Mouse (Mus musculus): ENCODE data around the gene Atp13a3. TPM values are rescaled to one million over a fixed set of nuclear protein-coding genes. Genes with fewer than 3 reads are reported as not detected.

The Atp13a3 gene
- polyA plus RNA-seq, 1 experiment from 2014 or later = 13.3 TPM

- Histone ChIP-seq H3K4me2 (ENCODE audit: low read depth, low read length) (peak overlapping the region; percentile 92), H3K27me3 (ENCODE audit: control insufficient read depth, insufficient read depth, low read length) (no peaks in the 10 kb centered on the region), H3K4me1 (ENCODE audit: control insufficient read depth, insufficient read depth, low read length) (peaks cover 3% of the 10 kb centered on the region; the same call in 1 of the 2 replicates), H3K9ac (replicated peaks; ENCODE audit: low read length) (peak overlapping the region; percentile 88), H3K9me3 (replicated peaks; ENCODE audit: control insufficient read depth, low read length) (no peaks in the 10 kb centered on the region), H3K27ac (replicated peaks; ENCODE audit: low read depth, low read length) (no peak overlapping the region), H3K4me3 (ENCODE audit: low read depth, low read length) (peak overlapping the region; percentile 94), H3K36me3 (replicated peaks; ENCODE audit: control insufficient read depth, insufficient read depth, low read depth, low read length) (no peaks in the 10 kb centered on the region; the same call in 1 of the 2 replicates)
- 5% methylated on average over 17 of the region's 17 CpGs for WGBS
- ATAC-seq (replicated peaks; ENCODE audit: insufficient number of reproducible peaks, low FRiP score, low TSS enrichment, low read depth) = 0 out of 2 replicates have a peak, but pooled peaks have one; percentile 1
- peak; percentile 63 for DNase-seq (ENCODE audit: low spot score)
Observed at GRCm38 (mm10) chr16:30389210-30389684, 16.5 kb downstream of the Atp13a3 start.

- no peaks in the 10 kb centered on the region; the same call in 1 of the 2 replicates for H3K36me3 ChIP-seq (replicated peaks; ENCODE audit: control insufficient read depth, insufficient read depth, low read depth, low read length)
- DNase-seq (ENCODE audit: low spot score) = peak; percentile 97
- peak overlapping the region; percentile 28; the same call in 1 of the 2 replicates for H3K27ac ChIP-seq (replicated peaks; ENCODE audit: low read depth, low read length)
- H3K4me3 ChIP-seq (ENCODE audit: low read depth, low read length) = peak overlapping the region; percentile 94
- peak; percentile 76 for ATAC-seq (replicated peaks; ENCODE audit: insufficient number of reproducible peaks, low FRiP score, low TSS enrichment, low read depth)
- 0% methylated on average over 37 of the region's 76 CpGs for WGBS
- H3K4me2 ChIP-seq (ENCODE audit: low read depth, low read length) = peak overlapping the region; percentile 92
- peaks cover 3% of the 10 kb centered on the region; the same call in 1 of the 2 replicates for H3K4me1 ChIP-seq (ENCODE audit: control insufficient read depth, insufficient read depth, low read length)
- no peaks in the 10 kb centered on the region for H3K9me3 ChIP-seq (replicated peaks; ENCODE audit: control insufficient read depth, low read length)
- no peaks in the 10 kb centered on the region for H3K27me3 ChIP-seq (ENCODE audit: control insufficient read depth, insufficient read depth, low read length)
- peak overlapping the region; percentile 88 for H3K9ac ChIP-seq (replicated peaks; ENCODE audit: low read length)
Observed at GRCm38 (mm10) chr16:30388522-30389209, 17.1 kb downstream of the Atp13a3 start.

DNA sequence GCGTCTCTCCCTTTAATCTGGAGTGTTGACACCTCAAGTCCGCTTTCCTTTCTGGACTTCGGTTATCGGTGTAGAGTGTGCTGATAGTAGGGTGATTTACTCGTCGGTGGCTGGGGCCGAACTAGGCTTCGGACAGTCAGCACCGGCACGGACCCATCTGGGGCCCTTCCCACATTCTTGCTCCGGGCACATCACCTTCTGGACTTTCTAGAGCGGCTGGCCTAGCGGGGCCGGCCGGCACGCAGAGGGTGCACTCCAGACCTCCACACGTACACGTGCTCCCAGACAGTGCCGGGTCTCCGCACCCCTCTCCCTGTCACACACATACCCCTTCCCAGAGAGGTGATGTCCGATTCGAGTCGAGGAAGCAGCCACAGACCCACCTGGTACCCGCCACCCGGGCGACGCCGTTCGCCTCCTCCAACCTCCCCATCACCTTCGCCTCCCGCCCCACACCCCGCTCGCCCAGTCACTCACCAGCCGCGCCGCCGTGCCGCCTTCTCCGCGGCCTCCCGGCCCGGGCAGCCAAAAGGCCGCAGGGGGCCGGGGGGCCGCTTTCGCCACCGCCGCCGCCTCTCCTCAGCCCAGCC lies 17.8 kb downstream of the Atp13a3 start:
- ATAC-seq (replicated peaks; ENCODE audit: insufficient number of reproducible peaks, low FRiP score, low TSS enrichment, low read depth) (peak; percentile 84), DNase-seq (ENCODE audit: low spot score) (peak; percentile 19)
- Histone ChIP-seq H3K4me2 (ENCODE audit: low read depth, low read length) (peak overlapping the region; percentile 92), H3K36me3 (replicated peaks; ENCODE audit: control insufficient read depth, insufficient read depth, low read depth, low read length) (no peaks in the 10 kb centered on the region; the same call in 1 of the 2 replicates), H3K4me1 (ENCODE audit: control insufficient read depth, insufficient read depth, low read length) (peaks cover 3% of the 10 kb centered on the region; the same call in 1 of the 2 replicates), H3K4me3 (ENCODE audit: low read depth, low read length) (peak overlapping the region; percentile 94), H3K27me3 (ENCODE audit: control insufficient read depth, insufficient read depth, low read length) (no peaks in the 10 kb centered on the region), H3K27ac (replicated peaks; ENCODE audit: low read depth, low read length) (peak overlapping the region; percentile 28; the same call in 1 of the 2 replicates), H3K9me3 (replicated peaks; ENCODE audit: control insufficient read depth, low read length) (no peaks in the 10 kb centered on the region), H3K9ac (replicated peaks; ENCODE audit: low read length) (peak overlapping the region; percentile 88)
- under 1% methylated on average over 47 of the region's 49 CpGs for WGBS

GRCm38 (mm10) chr16:30386911-30387439 lies 18.8 kb downstream of the Atp13a3 start:
- no peaks in the 10 kb centered on the region for H3K9me3 ChIP-seq (replicated peaks; ENCODE audit: control insufficient read depth, low read length)
- peak overlapping the region; percentile 92 for H3K4me2 ChIP-seq (ENCODE audit: low read depth, low read length)
- no peaks in the 10 kb centered on the region; the same call in 1 of the 2 replicates for H3K36me3 ChIP-seq (replicated peaks; ENCODE audit: control insufficient read depth, insufficient read depth, low read depth, low read length)
- peaks cover 3% of the 10 kb centered on the region; the same call in 1 of the 2 replicates for H3K4me1 ChIP-seq (ENCODE audit: control insufficient read depth, insufficient read depth, low read length)
- ATAC-seq (replicated peaks; ENCODE audit: insufficient number of reproducible peaks, low FRiP score, low TSS enrichment, low read depth) = no peak
- no peak overlapping the region for H3K27ac ChIP-seq (replicated peaks; ENCODE audit: low read depth, low read length)
- no peaks in the 10 kb centered on the region for H3K27me3 ChIP-seq (ENCODE audit: control insufficient read depth, insufficient read depth, low read length)
- WGBS = 74% methylated on average over 8 of the region's 8 CpGs
- no peak overlapping the region for H3K9ac ChIP-seq (replicated peaks; ENCODE audit: low read length)
- H3K4me3 ChIP-seq (ENCODE audit: low read depth, low read length) = no peak overlapping the region
- DNase-seq (ENCODE audit: low spot score) = no peak

GRCm38 (mm10) chr16:30385531-30385930 lies 20.2 kb downstream of the Atp13a3 start:
- no peak overlapping the region for H3K4me3 ChIP-seq (ENCODE audit: low read depth, low read length)
- H3K27ac ChIP-seq (replicated peaks; ENCODE audit: low read depth, low read length) = no peak overlapping the region
- no peaks in the 10 kb centered on the region for H3K27me3 ChIP-seq (ENCODE audit: control insufficient read depth, insufficient read depth, low read length)
- H3K9me3 ChIP-seq (replicated peaks; ENCODE audit: control insufficient read depth, low read length) = no peaks in the 10 kb centered on the region
- H3K4me1 ChIP-seq (ENCODE audit: control insufficient read depth, insufficient read depth, low read length) = peaks cover 3% of the 10 kb centered on the region; the same call in 1 of the 2 replicates
- no peak for DNase-seq (ENCODE audit: low spot score)
- no peak overlapping the region for H3K4me2 ChIP-seq (ENCODE audit: low read depth, low read length)
- no peak for ATAC-seq (replicated peaks; ENCODE audit: insufficient number of reproducible peaks, low FRiP score, low TSS enrichment, low read depth)
- H3K9ac ChIP-seq (replicated peaks; ENCODE audit: low read length) = no peak overlapping the region
- WGBS = 98% methylated on average over 1 of the region's 1 CpGs
- no peaks in the 10 kb centered on the region; the same call in 1 of the 2 replicates for H3K36me3 ChIP-seq (replicated peaks; ENCODE audit: control insufficient read depth, insufficient read depth, low read depth, low read length)

- Histone ChIP-seq H3K27me3 (ENCODE audit: control insufficient read depth, insufficient read depth, low read length) (no peaks in the 10 kb centered on the region), H3K9me3 (replicated peaks; ENCODE audit: control insufficient read depth, low read length) (no peaks in the 10 kb centered on the region), H3K4me2 (ENCODE audit: low read depth, low read length) (no peak overlapping the region), H3K4me3 (ENCODE audit: low read depth, low read length) (no peak overlapping the region), H3K4me1 (ENCODE audit: control insufficient read depth, insufficient read depth, low read length) (no peaks in the 10 kb centered on the region), H3K36me3 (replicated peaks; ENCODE audit: control insufficient read depth, insufficient read depth, low read depth, low read length) (no peaks in the 10 kb centered on the region), H3K9ac (replicated peaks; ENCODE audit: low read length) (no peak overlapping the region), H3K27ac (replicated peaks; ENCODE audit: low read depth, low read length) (no peak overlapping the region)
- whole genome bisulfite sequencing = 89% methylated on average over 3 of the region's 3 CpGs
- DNase-seq (ENCODE audit: low spot score) = no peak
- no peak for ATAC-seq (replicated peaks; ENCODE audit: insufficient number of reproducible peaks, low FRiP score, low TSS enrichment, low read depth)
Observed at GRCm38 (mm10) chr16:30376237-30376636, 29.5 kb downstream of the Atp13a3 start.

DNA sequence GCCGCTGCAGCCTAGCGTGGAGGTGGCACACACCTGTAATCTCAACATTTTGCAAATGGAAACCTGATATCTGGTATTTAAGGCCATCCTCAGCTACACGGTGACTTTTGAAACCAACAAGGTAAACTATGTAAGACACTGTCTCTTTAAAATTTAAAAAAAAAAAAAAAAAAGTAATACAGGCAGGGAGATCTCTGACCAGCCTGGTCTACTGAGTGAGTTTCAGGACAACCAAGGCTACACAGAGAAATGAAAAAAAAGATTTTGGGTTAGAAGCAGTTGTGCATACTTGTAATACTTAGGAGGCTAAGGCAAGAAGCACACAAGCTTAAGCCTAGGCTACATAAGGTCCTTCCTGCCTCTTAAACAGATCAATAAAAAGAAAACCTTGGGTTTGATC lies 30.8 kb downstream of the Atp13a3 start:
- no peak overlapping the region for H3K9ac ChIP-seq (replicated peaks; ENCODE audit: low read length)
- ATAC-seq (replicated peaks; ENCODE audit: insufficient number of reproducible peaks, low FRiP score, low TSS enrichment, low read depth) (no peak), DNase-seq (ENCODE audit: low spot score) (no peak)
- H3K36me3 ChIP-seq (replicated peaks; ENCODE audit: control insufficient read depth, insufficient read depth, low read depth, low read length) = no peaks in the 10 kb centered on the region
- no peak overlapping the region for H3K27ac ChIP-seq (replicated peaks; ENCODE audit: low read depth, low read length)
- H3K9me3 ChIP-seq (replicated peaks; ENCODE audit: control insufficient read depth, low read length) = no peaks in the 10 kb centered on the region
- H3K4me3 ChIP-seq (ENCODE audit: low read depth, low read length) = no peak overlapping the region
- no peaks in the 10 kb centered on the region for H3K27me3 ChIP-seq (ENCODE audit: control insufficient read depth, insufficient read depth, low read length)
- H3K4me1 ChIP-seq (ENCODE audit: control insufficient read depth, insufficient read depth, low read length) = no peaks in the 10 kb centered on the region
- H3K4me2 ChIP-seq (ENCODE audit: low read depth, low read length) = no peak overlapping the region
- 91% methylated on average over 3 of the region's 3 CpGs for WGBS
